In the genomic region with DNA sequence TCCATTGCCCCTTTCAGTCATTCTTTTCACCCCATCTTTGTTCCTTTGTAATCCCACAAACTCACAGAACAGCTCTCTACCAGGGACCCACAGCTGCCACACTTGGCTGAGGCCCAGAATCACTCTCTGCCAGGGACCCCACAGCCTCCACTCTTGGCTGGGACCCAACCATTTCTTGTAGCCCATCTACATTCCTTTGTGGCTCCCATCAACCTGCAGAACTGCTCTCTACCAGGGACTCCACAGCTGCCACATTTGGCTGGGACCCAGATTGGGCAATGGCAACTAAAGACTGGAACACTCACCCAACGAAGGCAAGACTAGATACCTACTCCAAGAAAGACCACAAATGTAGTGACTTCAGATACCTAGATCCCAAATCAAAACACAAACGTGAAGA, we compare ENCODE assay signal across 10 mouse cellular contexts. TPM values are rescaled to one million over a fixed set of nuclear protein-coding genes. Genes with fewer than 3 reads are reported as not detected.
DNase-seq lines count a peak whose midpoint lies in the region; ATAC-seq lines count a peak whose summit lies in the region.
"Had no signal": no experiment of that assay in that cellular context is flagged by ENCODE, and none has a peak within 500 bp of the region (broad histone marks: within the 10 kb centered on the region; RNA-seq: fewer than 3 reads in every experiment).

No protein-coding gene starts in this region.

- peak; percentile 8 for DNase-seq in cerebellum, adult 11-12 months
- DNase-seq in cerebellum, postnatal 36 days = no peak
- peak; percentile 63 to 70 for DNase-seq in left cerebral cortex, postnatal 10 days (ENCODE audit: extremely low spot score in 1 of 2, low spot score in 2 of 2)
- no peak for DNase-seq in left cerebral cortex, postnatal 36 days (ENCODE audit: low spot score in 2 of 2)
- peak; percentile 32 for DNase-seq in 3134 (ENCODE audit: extremely low read depth, insufficient read length, low spot score)
- DNase-seq in gastrocnemius, postnatal 14 days = peak; percentile 52
- no peak for DNase-seq in heart, postnatal 14 days
- DNase-seq: kidney, postnatal 25 days had no signal

- intact Hi-C loops in left cerebral cortex, postnatal 10 days (cut with DNase I) = no loop called here
- intact Hi-C loops in left cerebral cortex, postnatal 36 days (cut with DNase I) = no loop called here
- intact Hi-C loops in gastrocnemius, postnatal 14 days (cut with DNase I; ENCODE audit: low total_unique reads) = loop anchor here (10.0 kb wide), 1 partner anchor 75 kb away; no protein-coding TSS in a partner anchor
- intact Hi-C loops in heart, postnatal 14 days (cut with DNase I) = loop anchor here (5.0 kb wide), 1 partner anchor 82 kb away; no protein-coding TSS in a partner anchor

- ATAC-seq in activated CD4-positive, CD25-positive, alpha-beta regulatory T cell, adult 4 months = no peak
- ATAC-seq: liver, embryonic 12.5 days had no signal

RNA-seq across cellular contexts. Expression of a gene that starts 35.7 kb away (rescaled TPM):
- 10 to 100 TPM; 75.5 to 77.0 TPM for total RNA-seq in left cerebral cortex, postnatal 10 days (2021)
- total RNA-seq in left cerebral cortex, postnatal 36 days (2021) = 10 to 100 TPM; 66.5 to 87.4 TPM
- 10 to 100 TPM; 37.7 to 40.5 TPM for total RNA-seq in gastrocnemius, postnatal 14 days (2021)
- polyA plus RNA-seq in activated CD4-positive, CD25-positive, alpha-beta regulatory T cell, adult 4 months (2017; shearing (Covaris generic)) = 10 to 100 TPM; 74.7 to 77.4 TPM
- total RNA-seq in heart, postnatal 14 days (2021) = 10 to 100 TPM; 59.1 to 60.9 TPM

Comparison
In these comparisons a context has a peak if more than half of its experiments do, and no peak if none do; other contexts are left out.
1. DNase-seq: peak in cerebellum, adult 11-12 months (single experiment), left cerebral cortex, postnatal 10 days (2 of 2), 3134 (single experiment) and gastrocnemius, postnatal 14 days (single experiment); none in cerebellum, postnatal 36 days (0 of 2), left cerebral cortex, postnatal 36 days (0 of 2) and heart, postnatal 14 days (0 of 2).
2. intact Hi-C loops: an anchor here in gastrocnemius, postnatal 14 days (10.0 kb wide) and heart, postnatal 14 days (5.0 kb wide); none called in left cerebral cortex, postnatal 10 days and left cerebral cortex, postnatal 36 days.